Mouse (Mus musculus) lung, postnatal 4 days (tissue): ENCODE data around the gene Tas2r143.

Source experiments
- DNase-seq, 2 experiments: peaks; one replicate each; pipeline ENCODE4 v3.0.0; 2021

Tas2r143 gene

DNA sequence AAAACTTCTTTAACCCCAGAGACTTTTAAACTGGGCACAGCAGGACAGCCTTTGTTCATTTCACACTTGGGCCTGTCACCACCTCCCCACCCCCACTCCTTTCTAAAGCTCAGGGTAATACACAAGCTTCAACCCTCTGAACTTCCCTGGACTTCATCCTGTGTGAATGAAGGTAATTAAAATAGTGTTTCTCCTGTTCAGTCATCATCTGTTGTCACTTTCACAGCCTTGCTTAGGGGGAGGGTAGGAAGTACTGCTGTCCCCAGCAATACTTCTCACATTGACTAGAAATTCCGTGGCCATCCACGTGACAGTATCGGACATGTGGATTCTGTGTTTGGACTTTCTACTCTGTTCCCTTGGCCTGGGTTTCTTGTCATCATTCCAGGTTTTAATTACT, 30.2 kb upstream of the Tas2r143 start:
- peak in 1 of 2 experiments; percentile 67 for DNase-seq

DNA sequence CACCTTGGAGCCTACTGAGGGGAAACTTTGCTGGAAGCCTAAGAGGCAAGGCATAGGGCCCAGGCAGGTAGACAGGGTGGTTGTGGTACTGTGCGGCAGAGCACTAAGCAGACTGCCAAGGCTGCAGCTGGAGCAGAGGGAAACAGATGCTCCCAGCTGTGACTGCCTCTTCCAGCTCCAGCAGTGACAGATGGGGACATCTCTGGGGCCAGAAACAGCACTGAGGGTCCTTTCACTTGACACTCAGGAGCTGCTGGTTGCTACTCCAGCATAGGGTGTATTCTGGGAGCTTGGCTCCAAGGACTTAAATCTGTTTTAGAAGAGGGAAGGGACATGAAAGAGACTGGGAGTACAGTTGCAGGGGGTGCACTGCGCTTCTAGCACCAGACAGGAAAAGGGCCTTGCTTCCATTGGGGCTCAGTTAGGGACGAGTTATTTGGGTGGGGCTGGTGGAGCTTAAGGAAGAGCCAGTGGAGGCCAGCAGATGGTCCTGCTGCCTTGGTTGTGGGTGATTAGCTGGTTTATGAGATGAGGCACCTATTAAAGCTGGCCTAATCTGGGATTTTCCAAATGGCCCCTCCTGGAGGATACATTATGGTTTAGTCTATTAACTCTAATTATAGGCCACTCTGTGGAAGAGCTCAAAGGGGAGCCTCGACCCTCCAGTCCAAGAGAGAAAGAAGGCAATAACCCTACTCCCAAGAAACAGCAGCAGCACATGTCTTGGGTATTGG, 29.2 kb upstream of the Tas2r143 start:
- DNase-seq: peak; percentile 60 to 87

DNA sequence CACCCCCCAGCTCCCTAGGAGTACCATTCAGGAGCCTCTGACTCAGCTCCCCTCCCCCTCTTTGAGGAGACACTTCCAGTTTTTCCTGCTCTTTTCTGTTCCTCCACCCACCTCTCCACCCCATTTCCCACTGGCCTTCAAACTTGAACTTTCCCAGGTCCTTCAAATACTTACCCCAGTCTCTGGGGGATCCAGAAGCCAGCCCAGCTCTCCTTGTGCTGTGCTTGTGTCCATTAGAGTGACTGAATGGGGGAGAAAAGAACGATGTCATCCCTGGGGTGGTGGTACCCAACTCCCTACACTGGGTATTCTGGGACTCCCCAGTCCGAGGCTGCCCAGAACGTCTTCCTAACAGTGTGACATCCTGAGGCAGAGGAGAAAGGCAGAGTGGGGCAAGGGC, 28.0 kb upstream of the Tas2r143 start:
- no peak for DNase-seq

DNA sequence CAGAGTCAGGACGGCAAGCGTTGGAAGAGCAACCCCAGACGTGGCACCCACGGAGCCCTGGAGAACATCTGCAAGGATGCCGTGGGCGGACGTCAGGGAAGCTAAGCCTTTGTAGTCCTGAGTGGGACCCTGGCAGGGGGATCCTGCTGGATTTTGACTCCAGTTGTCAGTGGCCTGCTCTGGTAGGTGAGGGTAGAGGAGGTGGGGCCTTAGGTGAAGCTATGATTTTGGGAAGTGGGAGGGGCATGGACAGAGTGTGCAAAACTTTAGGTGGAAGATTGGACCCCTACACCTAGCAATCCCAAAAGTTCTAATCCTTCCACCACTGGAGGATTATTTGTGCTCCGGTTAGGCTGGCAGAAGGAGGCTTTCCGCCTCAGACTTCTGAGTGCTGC, 27.6 kb upstream of the Tas2r143 start:
- DNase-seq: peak in 1 of 2 experiments; percentile 31

DNA sequence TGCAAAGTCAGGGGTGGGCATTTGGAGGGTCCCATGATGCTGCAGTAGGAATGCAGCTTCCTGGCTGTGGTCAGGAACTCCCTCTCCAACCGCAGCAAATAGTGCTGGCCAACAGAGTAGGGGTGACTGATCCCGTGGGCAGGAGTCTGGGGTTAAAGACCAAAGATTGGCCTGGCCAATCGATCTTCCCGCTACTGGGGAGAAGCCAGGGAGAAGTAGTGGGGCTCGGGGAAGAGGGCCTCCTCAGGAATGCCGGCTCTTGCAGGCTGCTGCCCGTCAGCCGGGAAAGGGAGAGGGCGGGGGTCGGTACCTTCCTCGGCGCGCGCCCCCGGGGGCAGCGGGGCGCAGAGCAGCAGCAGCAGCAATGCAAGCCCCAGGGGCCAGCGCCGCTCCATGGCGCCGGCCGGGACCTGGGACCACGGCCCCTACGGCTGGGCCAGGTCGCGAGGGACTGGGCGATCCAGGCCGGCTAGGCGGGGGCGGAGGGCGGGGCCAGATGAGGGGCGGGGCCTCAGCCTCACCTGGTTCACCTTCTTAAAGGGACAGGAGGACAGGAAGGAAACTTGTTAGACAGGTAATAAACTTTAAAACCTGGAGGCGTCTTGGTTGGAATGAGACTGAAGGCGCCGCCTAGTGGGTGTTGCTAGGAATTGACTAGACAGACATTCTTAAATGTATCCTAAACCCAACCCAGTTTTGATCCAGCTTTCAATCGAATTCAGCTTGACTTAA, 27.1 kb upstream of the Tas2r143 start, which contains the start of gene Epha1:
Gene Epha1 (minus strand): TSS at position 453 of the 732 bp plus-strand sequence.
- peak; percentile 76 to 83 for DNase-seq

DNA sequence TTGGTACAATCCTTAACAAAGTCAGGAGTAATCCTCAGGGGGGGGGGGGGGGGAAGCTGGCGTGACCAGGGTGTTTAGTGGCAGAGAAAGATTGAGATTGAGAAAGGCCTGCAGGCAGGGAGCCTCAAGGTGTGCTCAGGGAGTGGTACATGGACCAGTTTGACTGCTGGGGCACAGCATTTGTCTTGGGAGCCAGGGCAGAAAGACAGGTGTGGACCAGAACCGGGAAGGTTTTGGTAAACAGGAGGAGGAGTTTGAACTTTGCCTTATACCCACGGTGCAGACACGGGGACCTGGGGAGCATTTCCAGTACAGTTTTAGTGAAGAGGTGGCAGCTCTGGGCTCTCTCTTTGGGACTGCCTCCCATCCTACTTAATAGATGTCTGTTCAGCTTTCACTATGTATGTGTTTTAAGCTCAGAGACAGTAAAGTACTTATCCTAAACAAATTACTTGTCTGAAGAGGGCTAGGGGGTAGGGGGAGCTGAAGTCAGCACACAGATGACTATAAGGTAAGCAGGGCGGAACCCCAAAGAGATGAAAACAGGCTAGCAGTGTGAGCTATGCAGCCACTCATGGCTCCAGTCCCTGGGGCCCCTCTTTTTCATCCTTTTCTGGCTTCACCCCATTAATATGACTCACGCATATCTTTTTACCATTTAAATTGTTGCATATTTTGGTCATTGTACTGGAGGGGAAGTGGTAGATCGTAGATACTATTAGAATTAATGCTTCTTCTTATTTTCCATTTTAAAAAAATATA, 26.2 kb upstream of the Tas2r143 start:
- no peak for DNase-seq

DNA sequence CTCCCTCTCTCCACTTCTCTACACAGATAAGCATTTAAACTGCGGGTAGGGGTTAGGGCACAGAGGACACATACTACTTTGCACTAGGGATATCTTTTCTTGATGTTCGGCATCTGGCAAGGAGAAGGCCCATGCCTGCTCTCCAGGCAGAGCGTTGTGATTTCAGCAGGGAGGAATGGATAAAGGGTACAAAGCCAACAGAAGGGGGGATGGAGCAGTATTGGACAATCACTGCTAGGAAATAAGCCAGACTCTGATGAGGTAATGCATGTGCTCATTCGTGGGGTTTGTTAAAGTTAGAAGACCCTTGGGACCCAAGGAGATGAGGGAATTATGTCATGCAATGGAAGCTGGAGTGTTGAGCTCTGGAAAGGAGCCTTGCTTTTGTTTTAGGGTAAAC, 25.3 kb upstream of the Tas2r143 start:
- peak in 1 of 2 experiments; percentile 7 for DNase-seq

DNA sequence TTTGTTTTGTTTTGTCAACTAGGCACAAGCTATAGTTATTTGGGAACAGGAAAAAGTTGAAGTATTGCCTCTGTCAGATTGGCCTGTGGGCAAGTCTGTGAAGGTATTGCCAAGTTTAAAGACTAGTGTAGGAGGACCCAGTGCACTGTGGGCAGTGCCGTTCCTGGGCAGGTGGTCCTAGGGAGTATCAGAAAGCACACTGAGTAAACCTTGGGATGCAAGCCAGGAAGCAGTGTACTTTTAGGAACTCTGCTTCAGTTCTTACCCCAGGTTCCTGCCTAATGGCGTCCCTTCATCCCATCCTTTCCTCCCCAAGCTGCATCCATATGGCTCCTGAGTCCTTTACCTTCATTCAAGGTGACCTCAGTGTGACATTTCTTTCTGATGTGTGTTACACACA, 24.9 kb upstream of the Tas2r143 start:
- DNase-seq: no peak

DNA sequence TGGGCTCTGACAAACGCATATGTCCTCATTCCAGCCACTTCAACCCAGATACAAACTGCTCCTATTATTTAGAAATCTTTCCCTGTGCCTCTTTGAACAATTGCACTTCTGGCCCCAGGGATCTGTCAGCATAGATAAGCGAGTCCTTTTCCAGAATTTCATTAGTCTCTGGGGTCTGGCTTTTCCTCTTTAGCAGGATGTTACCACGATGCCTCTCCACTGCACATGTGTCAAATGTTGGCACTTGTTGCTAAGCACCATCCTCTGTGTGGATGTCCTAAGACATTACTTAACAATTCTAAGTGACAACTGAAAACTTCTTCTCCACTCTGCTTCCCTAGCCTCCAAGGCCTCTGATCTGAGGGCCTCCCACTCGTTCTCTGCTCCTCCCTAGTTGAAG, 24.0 kb upstream of the Tas2r143 start:
- DNase-seq: peak in 1 of 2 experiments; percentile 13

DNA sequence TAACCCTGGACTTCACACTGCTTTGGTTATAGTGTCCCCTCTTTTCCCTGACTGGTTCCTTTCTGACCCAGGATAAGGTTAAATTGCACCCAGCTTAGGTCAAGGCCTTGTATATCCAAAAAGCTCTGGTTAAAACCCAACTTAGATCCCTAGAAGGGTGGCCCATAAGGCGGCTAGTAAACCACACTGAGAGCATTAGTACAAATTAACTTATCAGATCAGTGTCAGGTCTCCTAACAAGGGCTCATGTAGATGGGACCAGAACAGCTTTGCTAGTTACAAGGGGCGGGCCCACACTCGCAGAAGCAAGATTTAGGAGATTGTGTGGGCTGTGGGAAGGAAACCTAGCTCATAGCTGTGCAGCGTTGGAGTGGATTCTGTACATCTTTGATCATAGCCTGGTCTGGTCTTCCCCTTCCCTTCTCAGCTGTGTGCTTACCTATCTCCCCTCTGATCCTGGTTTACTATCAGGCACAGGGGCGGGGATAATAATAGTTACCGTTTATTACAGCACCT, 23.5 kb upstream of the Tas2r143 start:
- DNase-seq: no peak

DNA sequence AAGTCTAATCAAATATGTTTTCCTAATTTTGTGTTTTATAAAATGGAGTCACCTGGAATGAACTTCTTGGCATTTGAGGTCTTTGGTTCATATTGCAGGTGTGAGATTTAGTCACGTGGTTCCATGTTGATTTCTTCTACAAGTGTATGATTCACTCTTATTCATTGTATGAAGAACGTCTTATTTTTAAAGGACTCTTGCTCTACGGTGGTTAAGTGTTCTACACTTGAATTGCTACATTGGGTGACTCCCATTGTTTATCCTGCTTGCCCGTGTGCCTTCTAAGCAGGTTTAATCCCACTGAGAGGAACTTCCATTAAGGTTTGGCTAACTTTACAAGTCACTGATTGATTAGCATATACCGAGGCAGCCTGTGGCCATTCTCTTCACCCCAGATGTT, 22.8 kb upstream of the Tas2r143 start:
- no peak for DNase-seq

DNA sequence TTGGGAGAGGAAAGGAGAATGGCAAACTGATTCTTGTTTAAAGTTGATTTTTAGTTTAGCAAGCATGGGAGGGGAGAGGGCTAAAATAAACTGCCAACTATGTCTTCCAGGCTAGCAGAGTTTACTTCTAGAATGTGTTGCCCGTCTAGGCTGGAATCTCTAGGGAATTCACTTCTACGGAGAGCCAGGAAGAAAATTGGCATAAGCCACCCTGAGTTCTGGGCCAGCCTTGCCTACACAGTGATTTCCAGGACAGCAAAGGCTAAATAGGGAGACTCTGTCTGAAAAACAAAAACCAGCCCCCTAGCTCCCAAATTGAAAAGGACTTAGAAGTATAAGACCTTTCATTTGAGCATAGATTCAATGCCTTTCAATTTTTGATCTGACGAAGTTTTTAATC, 20.5 kb upstream of the Tas2r143 start:
- DNase-seq: no peak

DNA sequence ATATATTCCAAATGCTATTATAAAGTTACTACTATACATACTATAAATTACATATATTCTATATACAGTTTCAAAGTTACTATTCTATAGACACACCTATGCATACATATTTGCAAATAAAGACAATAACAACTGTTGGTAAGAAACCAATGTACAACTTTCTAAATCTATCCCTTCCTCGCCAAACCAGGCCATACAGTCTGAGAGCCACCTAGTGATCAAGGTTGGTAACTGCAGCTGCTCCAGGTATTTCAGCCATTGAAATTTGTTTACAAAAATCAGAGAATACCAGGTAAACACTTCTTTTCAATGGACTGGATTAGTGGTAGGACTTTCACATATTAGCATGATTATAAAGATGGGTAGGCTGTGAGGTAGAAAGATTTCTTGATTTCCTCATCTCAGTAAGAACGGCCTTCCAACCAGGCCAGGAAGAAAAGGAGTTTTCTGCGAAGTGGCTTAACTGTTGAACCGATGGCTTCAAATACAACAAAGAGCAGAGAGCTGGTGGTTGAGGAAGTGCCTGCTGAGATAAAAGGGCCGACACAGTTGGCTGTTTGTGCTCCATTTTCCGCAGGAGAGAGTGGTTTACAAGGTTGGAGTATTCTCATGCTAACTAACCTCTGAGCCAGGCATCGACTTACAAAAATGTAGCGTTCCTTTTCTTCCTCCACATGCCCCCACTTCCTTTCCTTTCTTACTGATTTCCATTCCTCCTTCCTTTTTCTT, 19.5 kb upstream of the Tas2r143 start:
- DNase-seq: peak in 1 of 2 experiments; percentile 47

DNA sequence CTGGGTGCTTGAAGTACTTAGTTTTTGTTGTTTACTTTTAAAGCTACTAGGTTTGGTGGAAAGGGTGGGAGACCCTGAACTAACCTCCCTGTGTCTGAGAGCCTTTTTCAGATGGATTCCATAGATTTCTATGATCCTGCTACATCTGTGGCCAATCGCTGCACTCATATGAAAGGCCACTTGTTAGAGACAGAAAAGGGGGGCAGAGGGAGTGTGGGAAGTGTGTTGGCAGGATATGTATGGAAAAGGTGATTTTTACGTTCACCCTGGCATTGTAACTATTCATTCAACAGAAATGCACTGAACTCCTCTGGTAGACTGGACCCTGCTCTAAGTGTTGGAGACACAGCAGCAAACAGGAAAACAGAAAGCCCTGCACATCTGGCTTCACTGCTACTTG, 18.8 kb upstream of the Tas2r143 start:
- no peak for DNase-seq

DNA sequence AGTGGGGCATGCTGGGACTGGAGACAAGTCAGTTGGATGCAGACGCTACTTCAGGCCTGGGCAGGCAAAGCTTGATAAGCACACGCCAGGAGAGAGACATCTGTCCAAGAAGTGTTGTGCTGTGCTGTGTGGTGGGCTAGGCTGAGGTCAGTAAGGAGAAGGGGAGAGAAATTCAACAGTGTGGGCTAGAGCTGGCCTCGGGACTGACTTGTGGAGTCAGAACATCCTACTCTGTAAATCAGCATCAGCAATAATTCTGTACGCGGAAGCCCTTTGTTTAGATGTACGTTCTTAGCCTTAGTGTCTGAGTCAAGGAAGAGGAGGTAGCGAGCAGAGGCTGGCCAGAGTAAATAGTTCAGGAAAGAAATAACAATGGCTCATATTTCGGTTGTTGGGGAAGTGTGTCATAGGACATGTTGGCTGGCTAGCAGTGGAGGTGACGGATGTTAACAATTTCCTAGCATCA, 18.1 kb upstream of the Tas2r143 start:
- DNase-seq: peak in 1 of 2 experiments; percentile 8

DNA sequence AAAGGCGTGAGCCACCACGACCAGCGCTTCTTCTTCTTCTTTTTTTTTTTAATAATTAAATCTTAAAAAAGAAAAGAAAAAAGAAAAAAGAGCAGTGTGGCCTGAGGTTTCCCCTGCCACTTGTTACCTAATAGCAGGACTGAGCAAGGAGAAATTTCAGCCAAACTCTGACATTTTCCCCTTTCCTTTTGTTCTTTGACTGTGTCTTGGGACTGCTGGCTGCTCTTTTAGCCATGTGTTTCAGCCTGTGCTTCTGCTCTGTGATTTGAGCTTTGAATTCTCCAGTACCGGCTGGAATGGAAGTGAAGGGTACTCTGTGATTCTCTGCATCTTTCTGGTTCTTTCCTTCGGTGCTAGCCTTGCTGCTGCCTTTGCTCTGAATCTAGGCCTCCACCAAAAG, 16.7 kb upstream of the Tas2r143 start:
- DNase-seq: no peak

DNA sequence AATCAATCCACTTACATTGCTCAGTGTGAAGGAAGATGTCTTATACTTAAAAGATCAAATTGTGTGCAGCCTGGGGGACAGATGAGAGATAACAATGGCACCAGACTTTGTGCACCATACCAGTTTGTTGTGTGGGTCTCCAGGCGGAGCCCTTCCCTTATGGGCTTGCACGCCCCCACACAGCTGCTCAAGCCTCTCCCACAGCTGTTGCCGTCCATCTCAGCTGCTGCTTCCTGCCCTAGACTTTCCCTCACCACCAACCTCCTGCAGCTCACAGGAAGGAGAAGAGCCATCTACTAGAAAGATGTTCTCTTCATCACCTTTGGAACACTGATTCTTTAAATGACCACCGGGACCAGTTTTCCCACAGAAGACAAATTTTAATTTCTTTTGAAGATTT, 14.4 kb upstream of the Tas2r143 start:
- no peak for DNase-seq

DNA sequence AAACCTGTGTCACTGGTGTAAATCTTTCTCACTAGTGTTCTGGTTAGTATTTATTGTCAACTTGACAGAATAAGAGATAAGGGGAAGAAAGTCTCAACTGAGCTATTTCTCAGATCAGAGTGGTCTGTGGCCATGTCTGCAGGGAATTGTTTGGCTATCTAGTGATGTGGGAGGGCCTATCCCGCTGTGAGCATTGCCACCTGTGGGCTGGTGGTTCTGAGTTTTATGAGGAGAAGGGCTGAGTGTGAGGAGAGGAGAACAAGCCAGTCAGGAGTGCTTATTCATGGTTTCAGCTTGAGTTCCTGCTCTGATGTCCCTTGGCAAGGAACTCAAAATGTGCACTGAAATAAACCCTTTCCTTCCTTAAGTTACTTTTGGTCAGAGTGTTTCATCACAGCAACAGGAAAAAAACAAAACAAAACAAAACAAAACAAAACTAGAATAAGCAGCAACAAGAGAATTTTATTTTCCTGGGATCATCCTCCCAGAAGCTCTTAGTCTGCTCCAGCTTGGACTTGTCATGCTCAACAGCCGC, 8.2 kb upstream of the Tas2r143 start:
- DNase-seq: peak in 1 of 2 experiments; percentile 42

DNA sequence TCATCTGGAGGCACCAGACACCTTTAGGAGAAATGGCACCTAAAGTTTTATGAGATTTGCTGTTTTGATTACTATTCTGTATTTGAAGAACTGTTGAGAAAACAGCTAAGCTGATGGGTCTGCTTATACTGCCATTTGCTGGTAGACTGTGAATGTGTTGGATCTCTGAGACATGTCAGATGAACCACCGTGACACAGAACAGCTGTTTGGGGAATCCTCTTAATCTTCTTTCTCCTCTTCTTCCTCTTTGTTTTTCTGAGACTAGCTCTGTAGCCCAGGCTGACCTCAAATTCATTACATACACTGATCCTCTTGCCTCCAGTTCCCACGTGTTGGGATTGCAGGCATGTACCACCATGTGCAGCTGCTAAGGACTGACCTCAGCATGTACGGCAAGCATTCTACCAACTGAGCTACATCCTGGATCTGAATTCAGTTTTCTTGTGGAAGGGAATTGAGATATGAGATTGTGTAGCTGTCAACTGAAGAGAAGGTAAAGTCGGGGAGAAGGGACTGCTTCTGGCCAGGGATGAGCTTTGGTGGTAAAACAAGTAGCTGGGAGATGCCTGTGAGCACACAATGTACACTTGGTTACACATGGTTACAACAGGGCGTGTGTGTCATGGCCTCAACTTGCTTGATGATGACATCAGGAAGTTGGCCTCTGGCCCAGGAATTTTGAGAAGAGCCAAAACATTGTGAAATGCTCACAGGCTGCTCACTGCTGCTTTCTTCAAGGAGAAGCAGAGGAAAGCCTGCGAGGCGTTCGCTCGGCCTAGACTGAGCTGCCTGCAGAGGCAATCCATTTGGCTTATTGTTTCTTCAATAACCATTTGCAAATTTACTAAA, 3.9 kb upstream of the Tas2r143 start:
- peak; percentile 92 to 93 for DNase-seq

DNA sequence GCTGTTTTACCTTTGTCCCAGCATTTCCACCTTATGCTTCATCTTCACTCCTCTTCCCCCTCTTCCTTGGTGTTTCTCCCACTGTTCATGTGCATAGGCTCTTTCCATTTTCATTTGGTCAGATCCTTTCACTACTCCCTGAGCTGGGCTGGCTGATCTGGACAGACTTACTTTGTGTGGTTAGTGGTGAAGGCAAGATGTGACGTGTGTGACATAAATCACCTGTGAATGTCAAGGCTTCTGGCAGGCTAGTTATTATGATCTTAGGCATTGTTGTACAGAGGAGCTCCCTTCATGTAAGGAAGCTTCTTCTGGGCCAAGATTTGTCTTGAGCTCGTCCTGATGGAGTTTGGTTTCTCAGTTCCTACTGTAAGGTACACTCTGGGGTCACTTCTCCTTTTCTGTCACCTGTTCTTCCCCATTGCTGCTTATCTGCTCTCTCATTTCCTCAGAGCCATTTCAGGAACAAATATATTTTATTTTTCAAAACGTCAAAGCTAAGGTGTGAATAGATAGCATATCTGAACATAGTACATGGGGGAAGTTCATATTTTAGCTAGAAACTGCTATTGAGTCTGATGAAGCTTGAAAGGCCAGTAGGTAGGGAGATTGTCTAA, 2.9 kb upstream of the Tas2r143 start:
- DNase-seq: no peak

DNA sequence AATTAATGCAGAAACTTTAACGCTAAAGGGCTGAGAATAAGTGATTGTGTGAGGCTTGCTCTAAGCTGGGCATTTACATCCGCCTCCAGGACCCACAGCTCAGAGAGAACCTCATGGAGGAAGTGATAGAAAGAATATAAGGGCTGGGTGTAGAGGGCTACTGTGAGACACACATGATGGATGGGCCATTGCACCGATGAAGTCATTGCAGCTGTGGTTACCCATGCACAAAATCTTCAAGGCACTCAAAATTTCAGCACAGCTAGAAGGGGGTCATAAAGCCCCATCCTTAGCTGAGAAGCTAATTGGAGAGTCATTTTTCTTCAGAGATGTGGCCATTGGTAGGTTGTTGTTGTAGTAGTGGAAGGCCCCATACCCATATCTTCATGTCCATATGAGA, 1.8 kb upstream of the Tas2r143 start:
- DNase-seq: peak in 1 of 2 experiments; percentile 7
